Mouse (Mus musculus): ENCODE measurements around the gene Snrnp35.

DNA sequence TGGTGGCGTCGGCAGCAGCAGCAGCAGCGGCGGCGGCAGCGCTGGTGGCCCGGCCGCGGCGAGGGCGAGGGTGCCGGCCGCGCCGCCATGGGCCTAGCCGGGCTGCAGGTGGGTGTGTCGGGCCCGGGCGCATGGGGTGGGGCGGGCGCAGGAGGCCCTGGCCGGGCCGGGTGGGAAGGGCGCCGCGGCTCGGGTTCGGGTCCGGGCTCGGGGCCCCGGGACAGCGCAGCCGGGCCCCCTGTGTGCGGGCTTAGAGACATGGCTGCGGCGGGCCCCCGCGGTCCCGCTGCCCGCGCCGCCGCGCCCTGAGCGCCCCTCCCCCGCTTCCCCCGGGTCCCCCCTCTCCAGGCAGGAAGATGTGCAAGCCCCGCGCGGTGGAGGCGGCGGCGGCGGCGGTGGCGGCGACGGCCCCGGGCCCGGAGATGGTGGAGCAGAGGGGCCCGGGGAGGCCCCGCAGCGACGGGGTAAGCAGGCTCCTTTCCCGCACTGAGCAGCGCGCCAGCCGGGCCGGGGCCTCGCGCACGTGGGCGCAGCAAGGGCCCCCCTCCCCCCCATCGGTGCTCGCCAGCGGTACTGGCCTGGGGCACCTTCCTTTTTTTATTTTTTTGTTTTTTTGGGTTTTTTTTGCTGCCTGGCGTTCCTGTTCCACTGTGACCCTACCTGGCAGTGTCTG is 37.2 kb upstream of the Snrnp35 start:
- TF ChIP-seq EP300 (IDR thresholded peaks at IDR 0.05; ENCODE audit: low read depth) (no peak), CTCF (IDR thresholded peaks at IDR 0.05; ENCODE audit: low read depth) (no peak)

Data from liver, postnatal 0 days (tissue).